Mouse (Mus musculus) intestine, postnatal 0 days (tissue): Measurements from ENCODE around the gene Pecam1. TPM values are rescaled to one million over a fixed set of nuclear protein-coding genes. Genes with fewer than 3 reads are reported as not detected.

Experiments used
- ATAC-seq: fragments of 200-750 bp; cut with Nextera tagmentation; 2 replicates; pipeline ENCODE4 v1.8.0; 2017; ENCODE audit warnings: mild to moderate bottlenecking, moderate TSS enrichment, moderate library complexity
- H3K27ac ChIP-seq: fragments of 300-500 bp; sonication (generic); 2 replicates; pipeline ENCODE4 v1.5.1; 2014; ENCODE audit warnings: mild to moderate bottlenecking, low read depth, low read length, moderate library complexity
- H3K27me3 ChIP-seq: fragments of 300-500 bp; sonication (generic); replicated peaks from 2 replicates; pipeline ENCODE4 v1.6.1; 2014; ENCODE audit warnings: low read length, mixed read lengths; ENCODE audit not compliant: control insufficient read depth, insufficient read depth
- H3K36me3 ChIP-seq: fragments of 300-500 bp; sonication (generic); 2 replicates; pipeline ENCODE4 v1.6.1; 2014; ENCODE audit warnings: mild to moderate bottlenecking, moderate library complexity; ENCODE audit not compliant: control insufficient read depth, insufficient read depth
- H3K4me1 ChIP-seq: fragments of 300-500 bp; sonication (generic); replicated peaks from 2 replicates; pipeline ENCODE4 v1.6.1; 2014; ENCODE audit warnings: antibody characterized with exemption, low read length, mixed read lengths; ENCODE audit not compliant: control insufficient read depth, insufficient read depth
- H3K4me2 ChIP-seq: fragments of 300-500 bp; sonication (generic); replicated peaks from 2 replicates; pipeline ENCODE4 v1.6.1; 2014; ENCODE audit warnings: low read depth, mild to moderate bottlenecking, moderate library complexity
- H3K4me3 ChIP-seq: fragments of 300-500 bp; sonication (generic); 2 replicates; pipeline ENCODE4 v1.5.1; 2014; ENCODE audit warnings: low read depth, low read length
- H3K9ac ChIP-seq: fragments of 300-500 bp; sonication (generic); 2 replicates; pipeline ENCODE4 v1.6.1; 2014; ENCODE audit warnings: mild to moderate bottlenecking, low read depth, low read length
- H3K9me3 ChIP-seq: fragments of 300-500 bp; sonication (generic); 2 replicates; pipeline ENCODE4 v1.6.1; 2016; ENCODE audit warnings: mixed run types; ENCODE audit not compliant: control insufficient read depth
- CTCF ChIP-seq: sonication (generic); IDR thresholded peaks from 2 replicates; pipeline ENCODE4 v1.5.1; 2016; ENCODE audit warnings: low read depth, mild to moderate bottlenecking, control low read depth, antibody characterized with exemption, moderate library complexity
- WGBS: fragments of 180-500 bp; shearing (Covaris S2); extraction: QIAGEN DNeasy Blood & Tissue Kit; methylation state at CpG from one replicate; pipeline ENCODE4 v1.1.7; 2014; 5-methylcytosine and 5-hydroxymethylcytosine counted together
- polyA plus RNA-seq: library from polyadenylated mRNA; unstranded; fragments of >200 nt; fragmentation: Nextera tagmentation; extraction: Ambion mirVana; gene quantifications from 2 replicates; pipeline ENCODE4 v1.2.1, GENCODE M21; 2015

Gene Pecam1
- polyA plus RNA-seq, 1 experiment from 2014 or later: 26.1 TPM

DNA sequence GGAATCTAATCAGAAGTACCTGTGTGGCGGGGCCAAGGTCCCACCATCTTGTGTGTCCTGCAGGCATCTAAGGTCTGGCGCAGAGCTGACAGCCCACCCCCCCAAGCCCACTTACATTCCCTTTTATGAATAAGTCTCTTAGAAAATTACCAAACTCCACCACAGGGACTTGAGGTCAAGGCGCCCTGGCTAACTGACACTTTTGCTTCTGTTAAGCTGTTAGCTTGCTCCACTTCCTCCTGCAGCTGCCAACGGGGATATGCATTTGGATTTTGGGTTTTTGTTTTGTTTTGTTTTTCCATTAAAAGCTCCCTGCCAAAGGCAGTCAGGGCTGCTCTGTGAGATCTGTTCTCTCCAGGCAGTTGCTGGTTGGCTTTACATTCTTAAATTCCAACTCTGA lies 134.9 kb downstream of the Pecam1 start:
- Histone ChIP-seq H3K36me3 (no peaks in the 10 kb centered on the region), H3K4me2 (no peak overlapping the region), H3K4me3 (no peak overlapping the region), H3K4me1 (peaks cover 9% of the 10 kb centered on the region), H3K27me3 (no peaks in the 10 kb centered on the region), H3K9me3 (no peaks in the 10 kb centered on the region), H3K9ac (no peak overlapping the region), H3K27ac (no peak overlapping the region)
- ATAC-seq: no peak
- 85% methylated on average over 4 of the region's 4 CpGs for WGBS
- TF ChIP-seq CTCF: no peak

DNA sequence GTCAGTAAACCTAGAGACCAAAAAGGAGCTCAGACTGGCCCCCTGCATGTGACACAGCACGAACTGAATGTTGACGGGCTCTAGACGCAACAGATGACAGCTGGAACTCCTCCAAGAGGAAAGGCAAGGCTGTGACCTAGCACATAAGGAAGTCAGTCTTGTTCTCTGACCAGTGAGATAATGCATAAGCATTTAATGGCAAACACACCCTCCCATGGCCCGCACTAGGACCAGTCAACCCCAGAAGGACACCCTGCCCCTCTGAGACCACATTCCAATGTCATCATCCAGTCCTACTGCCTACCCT lies 136.1 kb downstream of the Pecam1 start:
- Histone ChIP-seq H3K4me1 (peaks cover 9% of the 10 kb centered on the region), H3K36me3 (no peaks in the 10 kb centered on the region), H3K9ac (no peak overlapping the region), H3K9me3 (no peaks in the 10 kb centered on the region), H3K4me2 (no peak overlapping the region), H3K27me3 (no peaks in the 10 kb centered on the region), H3K27ac (peak overlapping the region; percentile 96; the same call in 1 of the 2 replicates), H3K4me3 (no peak overlapping the region)
- no peak for ATAC-seq
- WGBS: 17% methylated on average over 4 of the region's 4 CpGs
- TF ChIP-seq CTCF: no peak

DNA sequence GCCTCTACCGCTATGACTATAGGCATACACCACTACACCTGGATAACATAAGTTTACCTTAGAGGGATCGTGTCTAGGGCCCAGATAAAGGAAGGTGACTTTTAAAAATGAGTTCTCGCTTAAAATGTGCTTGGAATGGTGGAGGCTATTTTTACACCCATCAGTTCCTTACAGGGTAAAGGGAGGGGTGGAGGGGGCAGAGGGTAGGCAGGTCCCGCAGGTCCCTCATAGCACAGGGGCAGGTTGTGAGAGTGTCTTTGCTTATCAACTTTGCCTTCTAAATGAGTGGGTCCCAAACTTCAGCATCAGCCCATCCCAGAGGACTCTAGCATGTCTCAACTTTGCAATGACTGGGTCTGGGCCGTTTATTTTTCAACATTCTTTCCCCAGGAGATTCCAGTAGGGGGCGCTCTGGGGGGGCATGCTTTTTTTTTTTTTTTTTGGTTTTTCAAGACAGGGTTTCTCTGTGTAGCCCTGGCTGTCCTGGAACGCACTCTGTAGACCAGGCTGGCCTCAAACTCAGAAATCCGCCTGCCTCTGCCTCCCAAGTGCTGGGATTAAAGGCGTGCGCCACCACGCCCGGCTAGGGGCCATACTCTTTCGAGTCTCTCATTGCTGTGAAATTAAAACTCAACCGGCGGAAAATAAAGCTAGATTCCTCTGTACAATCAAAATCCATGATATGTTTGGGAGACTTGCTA lies 136.6 kb downstream of the Pecam1 start:
- H3K9me3 ChIP-seq: no peaks in the 10 kb centered on the region
- peak overlapping the region; percentile 98 for H3K4me3 ChIP-seq
- H3K4me1 ChIP-seq: peaks cover 9% of the 10 kb centered on the region
- H3K27ac ChIP-seq: peak overlapping the region; percentile 96
- H3K27me3 ChIP-seq: no peaks in the 10 kb centered on the region
- no peak for ATAC-seq
- peak; percentile 47 for TF ChIP-seq CTCF
- 48% methylated on average over 14 of the region's 15 CpGs for WGBS
- peak overlapping the region; percentile 90 for H3K4me2 ChIP-seq
- no peaks in the 10 kb centered on the region for H3K36me3 ChIP-seq
- H3K9ac ChIP-seq: peak overlapping the region; percentile 90; the same call in 1 of the 2 replicates

DNA sequence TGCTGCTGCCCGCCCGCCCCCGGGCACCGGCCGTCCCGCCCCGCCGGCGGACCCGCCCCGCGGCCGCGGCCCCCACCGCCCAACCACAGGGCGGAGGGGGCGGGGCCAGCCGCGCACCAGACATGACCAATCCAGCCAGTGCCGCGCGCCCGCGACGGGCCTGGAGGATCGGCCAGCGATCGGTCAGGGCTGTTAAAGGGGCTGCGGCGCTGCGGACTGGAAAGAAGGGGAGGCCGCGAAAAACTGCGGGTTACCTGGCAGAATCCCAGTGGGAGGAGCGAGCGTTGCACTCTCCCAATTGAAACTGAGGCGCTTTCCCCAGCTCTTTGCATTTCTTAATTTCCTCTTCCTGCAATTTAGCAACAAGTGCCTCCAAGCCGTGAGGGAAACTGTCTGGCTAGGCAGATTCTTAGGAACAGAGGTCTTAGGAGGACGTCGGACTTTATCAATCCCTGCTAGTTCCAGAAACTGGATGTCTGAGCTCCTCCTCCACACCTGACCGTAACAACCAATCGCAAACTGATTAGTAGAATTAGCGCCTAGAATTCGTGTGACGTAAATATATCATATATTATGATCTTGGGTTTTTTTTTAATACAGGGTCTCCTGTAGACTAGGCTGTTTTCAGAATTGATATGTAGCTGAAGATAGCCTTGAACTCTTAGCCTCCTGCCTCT lies 137.3 kb downstream of the Pecam1 start, which contains the start of gene Tex2:
Tex2 (minus strand) TSS at position 463 of the 677 bp plus-strand sequence.
- WGBS: under 1% methylated on average over 43 of the region's 45 CpGs
- Histone ChIP-seq H3K27ac (peak within 1 kb of the TSS; percentile 96), H3K9ac (peak within 1 kb of the TSS; percentile 90), H3K36me3 (no peaks in the 10 kb centered on the region), H3K4me3 (peak within 1 kb of the TSS; percentile 98), H3K4me1 (peaks cover 9% of the 10 kb centered on the region), H3K27me3 (no peaks in the 10 kb centered on the region), H3K4me2 (peak within 1 kb of the TSS; percentile 90), H3K9me3 (no peaks in the 10 kb centered on the region)
- ATAC-seq: peak; percentile 97
- no peak for TF ChIP-seq CTCF

DNA sequence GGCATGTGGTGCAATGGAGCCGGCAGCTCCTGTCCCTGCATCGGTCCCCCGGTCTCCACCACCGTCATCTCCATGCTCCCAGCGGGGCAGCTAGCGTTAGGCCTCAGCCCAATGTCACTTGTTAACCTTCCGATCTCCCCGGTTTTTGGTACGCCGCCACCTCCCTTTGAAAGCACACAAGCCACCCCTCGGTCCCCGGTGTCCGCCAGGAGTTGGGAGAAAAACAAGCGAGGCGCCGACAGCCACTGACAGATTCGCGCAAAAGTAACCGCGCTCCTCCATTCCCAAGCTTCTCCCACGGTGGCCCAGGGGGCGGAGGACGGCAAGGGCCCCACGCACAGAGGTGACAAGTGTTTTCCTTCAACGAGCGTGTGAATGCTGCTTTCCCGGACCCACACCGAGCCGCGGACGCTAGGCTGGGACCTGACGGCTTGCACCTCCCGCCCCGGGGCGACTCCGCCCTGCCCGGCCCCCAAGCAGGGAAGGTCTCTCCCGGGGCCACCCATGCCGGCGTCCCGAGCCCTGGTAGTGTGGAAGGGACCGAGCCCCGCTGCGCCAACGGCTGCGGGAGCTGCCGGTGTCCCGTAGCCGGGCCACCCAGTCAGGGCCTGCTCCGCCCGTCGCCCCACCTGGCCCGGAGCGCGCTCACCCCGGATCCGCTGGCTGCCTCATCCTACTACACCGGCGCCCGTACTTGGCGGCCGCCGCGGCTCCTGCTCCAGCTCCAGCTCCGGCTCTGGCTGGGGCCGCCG lies 138.0 kb downstream of the Pecam1 start:
- under 1% methylated on average over 55 of the region's 67 CpGs for WGBS
- H3K4me2 ChIP-seq: peak overlapping the region; percentile 90
- H3K4me3 ChIP-seq: peak overlapping the region; percentile 98
- H3K36me3 ChIP-seq: no peaks in the 10 kb centered on the region
- H3K9me3 ChIP-seq: no peaks in the 10 kb centered on the region
- H3K4me1 ChIP-seq: peaks cover 9% of the 10 kb centered on the region
- H3K27ac ChIP-seq: peak overlapping the region; percentile 96
- no peak for TF ChIP-seq CTCF
- H3K27me3 ChIP-seq: no peaks in the 10 kb centered on the region
- H3K9ac ChIP-seq: peak overlapping the region; percentile 90
- ATAC-seq: peak; percentile 59

DNA sequence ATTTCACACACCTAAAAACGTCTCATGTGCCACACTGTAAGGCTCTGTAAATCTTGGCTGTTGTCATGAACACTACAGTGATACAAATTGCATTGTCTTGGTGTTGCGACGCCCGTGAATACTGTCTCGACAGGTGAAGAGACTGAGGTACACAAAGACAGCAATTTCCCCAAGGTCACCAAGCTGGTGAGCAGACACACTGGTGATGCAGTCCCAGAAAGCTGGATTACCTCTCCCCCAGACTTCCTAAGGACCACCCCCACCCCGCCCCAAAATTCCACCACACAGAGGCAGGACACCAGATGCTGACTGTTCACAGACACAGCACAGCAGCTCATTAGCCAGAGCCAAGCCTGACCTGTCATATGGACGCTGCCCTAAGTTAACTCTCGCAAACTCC lies 140.7 kb downstream of the Pecam1 start:
- Histone ChIP-seq H3K27me3 (no peaks in the 10 kb centered on the region), H3K36me3 (no peaks in the 10 kb centered on the region), H3K9me3 (no peaks in the 10 kb centered on the region), H3K4me3 (no peak overlapping the region), H3K9ac (no peak overlapping the region), H3K27ac (no peak overlapping the region), H3K4me1 (peaks cover 9% of the 10 kb centered on the region), H3K4me2 (no peak overlapping the region)
- no peak for TF ChIP-seq CTCF
- 74% methylated on average over 8 of the region's 8 CpGs for WGBS
- no peak for ATAC-seq
